Mouse (Mus musculus): ENCODE results near the gene Gbf1. TPM values are rescaled to one million over a fixed set of nuclear protein-coding genes. Genes with fewer than 3 reads are reported as not detected.

The Gbf1 gene
- polyA plus RNA-seq (2017; shearing (Covaris generic)): 84.8 TPM

DNA sequence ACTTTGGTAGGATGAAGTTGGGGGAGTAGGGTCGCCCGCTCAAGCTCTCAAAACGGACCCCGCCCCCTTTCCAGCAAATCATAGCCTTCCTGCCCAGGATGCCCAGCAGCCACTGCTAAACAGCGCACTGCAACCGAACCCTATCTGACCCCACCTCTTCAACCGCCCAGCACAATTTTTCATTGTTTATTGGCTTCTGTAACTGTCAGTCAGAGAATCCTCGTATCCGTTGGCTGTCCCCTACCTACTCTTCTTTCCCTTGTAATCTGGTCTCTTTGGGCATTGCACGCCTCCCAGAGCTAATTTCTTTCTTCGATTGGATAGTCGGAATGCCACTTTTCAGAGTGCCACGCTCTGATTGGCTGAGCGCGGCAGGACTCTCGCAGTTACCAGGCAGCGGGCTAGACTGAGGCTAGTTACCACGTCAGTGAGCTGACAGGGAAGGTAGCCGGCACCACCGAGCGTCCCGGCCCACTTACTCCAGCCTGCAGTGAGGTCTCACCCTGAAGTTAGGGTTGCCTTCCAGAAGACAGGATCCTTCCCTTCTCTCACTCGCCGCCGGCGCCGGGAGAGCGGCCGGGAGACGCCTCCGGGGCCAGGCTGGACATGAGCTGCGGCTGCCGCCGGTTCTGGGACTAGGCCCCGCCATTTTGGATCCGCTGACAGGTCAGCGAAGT lies at the start of gene Gbf1:
TSS of gene Gbf1 (plus strand) at position 383 of the 677 bp plus-strand sequence.

DNA sequence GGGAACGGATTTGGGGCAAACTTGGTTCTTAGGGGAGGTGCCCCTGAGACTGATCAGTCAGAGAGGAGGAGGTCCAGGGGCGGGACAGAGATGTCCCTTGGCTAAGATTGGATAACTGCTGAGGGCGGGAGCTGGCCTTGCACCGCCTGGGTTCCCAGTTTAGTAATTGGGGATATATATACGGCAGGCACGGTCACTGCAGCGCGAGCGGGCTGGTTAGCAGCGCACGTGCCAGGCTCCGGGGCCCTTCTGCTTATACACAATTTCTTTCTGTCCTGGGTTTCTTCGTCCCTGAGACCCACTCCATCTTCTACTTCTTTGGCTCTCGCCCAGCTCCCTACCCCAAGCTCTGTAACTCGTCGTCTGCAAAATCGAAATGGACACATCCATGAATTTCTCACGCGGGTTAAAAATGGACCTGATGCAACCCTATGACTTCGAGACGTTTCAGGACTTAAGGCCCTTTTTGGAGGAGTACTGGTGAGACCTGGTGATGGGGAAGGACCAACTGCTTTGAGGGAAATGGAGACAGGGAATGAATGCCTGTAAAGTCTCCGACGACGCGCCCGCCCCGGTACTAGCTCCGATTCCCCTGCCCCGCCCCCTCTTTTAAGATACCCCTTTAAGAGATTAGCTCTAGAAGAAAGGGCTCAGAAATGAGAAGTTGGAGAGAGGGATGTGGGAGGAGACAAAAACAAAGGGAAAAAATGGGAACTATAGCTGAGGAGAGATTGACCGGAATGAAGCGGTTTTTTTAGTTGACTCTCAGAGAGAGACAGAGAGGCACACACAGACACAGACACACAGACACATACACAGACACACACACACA lies 20.4 kb upstream of the Gbf1 start, which contains the start of gene Elovl3:
TSS of gene Elovl3 (plus strand) at position 204 of the 832 bp plus-strand sequence.

GRCm38 (mm10) chr19:46147511-46148371 lies 4.6 kb upstream of the Gbf1 start, which contains the start of gene Pitx3:
Pitx3 (minus strand) TSS chr19:46148326.

DNA sequence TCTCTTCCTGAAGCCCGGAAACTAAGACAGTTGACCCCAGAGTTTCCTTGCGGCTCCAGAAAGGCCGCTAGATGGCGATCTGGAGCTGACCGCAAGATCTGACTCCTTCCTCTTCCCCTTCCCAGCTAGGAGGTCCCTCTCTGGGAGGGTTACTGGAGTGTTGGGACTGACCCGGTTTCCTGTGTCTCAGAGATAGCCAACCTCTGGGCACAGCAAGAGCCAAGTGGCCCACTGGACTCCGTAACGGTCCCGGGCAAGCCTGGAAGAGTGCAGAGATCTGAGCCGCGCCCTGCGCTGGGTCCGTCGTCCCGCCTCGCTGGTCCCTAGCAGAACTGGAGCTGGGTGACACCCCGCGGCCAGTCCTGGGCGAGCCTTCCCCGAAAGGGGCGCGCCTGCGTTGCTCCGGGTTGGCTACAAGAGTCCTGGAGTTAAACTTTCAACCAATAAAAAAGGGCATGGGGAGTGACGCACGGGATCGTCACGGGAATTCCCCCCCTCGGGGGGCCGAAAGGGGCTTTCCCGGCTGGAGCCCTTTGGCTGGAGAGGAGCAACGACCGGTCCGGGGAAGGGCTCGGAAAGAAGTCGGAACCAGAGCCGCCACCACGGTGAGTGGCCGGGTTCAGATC lies 152.0 kb downstream of the Gbf1 start, which contains the start of gene Nfkb2:
TSS of gene Nfkb2 (plus strand) at position 105 of the 626 bp plus-strand sequence.

GRCm38 (mm10) chr19:46326756-46327305 lies 174.5 kb downstream of the Gbf1 start, which contains the start of gene Psd:
Psd (minus strand) TSS chr19:46327156.

GRCm38 (mm10) chr19:46328081-46329030 lies 176.0 kb downstream of the Gbf1 start, which contains the start of gene Fbxl15:
Fbxl15 (plus strand) TSS chr19:46328184.

Other genes with a start within 250 kb of the Gbf1 start
- 17.1 TPM for gene Armh3, start 154.0 kb upstream of the Gbf1 start, polyA plus RNA-seq (2017; shearing (Covaris generic))
- gene Hps6, start 149.0 kb upstream of the Gbf1 start, polyA plus RNA-seq (2017; shearing (Covaris generic)): 8.6 TPM
- gene Pprc1, start 107.6 kb upstream of the Gbf1 start, polyA plus RNA-seq (2017; shearing (Covaris generic)): 44.5 TPM
- 34.4 TPM for gene Ldb1, start 107.3 kb upstream of the Gbf1 start, polyA plus RNA-seq (2017; shearing (Covaris generic))
- 104 TPM for gene Nolc1, start 76.6 kb upstream of the Gbf1 start, polyA plus RNA-seq (2017; shearing (Covaris generic))
- gene Elovl3, start 20.6 kb upstream of the Gbf1 start, polyA plus RNA-seq (2017; shearing (Covaris generic)): not detected
- not detected for gene Pitx3, start 4.2 kb upstream of the Gbf1 start, polyA plus RNA-seq (2017; shearing (Covaris generic))
- 34.1 TPM for gene Nfkb2, start 151.8 kb downstream of the Gbf1 start, polyA plus RNA-seq (2017; shearing (Covaris generic))
- 5.3 TPM for gene Psd, start 174.6 kb downstream of the Gbf1 start, polyA plus RNA-seq (2017; shearing (Covaris generic))
- gene Fbxl15, start 175.7 kb downstream of the Gbf1 start, polyA plus RNA-seq (2017; shearing (Covaris generic)): 3.5 TPM
- 61.9 TPM for gene Cuedc2, start 186.2 kb downstream of the Gbf1 start, polyA plus RNA-seq (2017; shearing (Covaris generic))
- 9.1 TPM for gene Mfsd13a, start 188.6 kb downstream of the Gbf1 start, polyA plus RNA-seq (2017; shearing (Covaris generic))
- gene 2310034G01Rik, start 197.8 kb downstream of the Gbf1 start, polyA plus RNA-seq (2017; shearing (Covaris generic)): 0.53 TPM
- 126 TPM for gene Actr1a, start 243.2 kb downstream of the Gbf1 start, polyA plus RNA-seq (2017; shearing (Covaris generic))
- 30.0 TPM for gene Sufu, start 244.4 kb downstream of the Gbf1 start, polyA plus RNA-seq (2017; shearing (Covaris generic))